Mouse (Mus musculus): ENCODE results near the gene DXBay18. TPM values are rescaled to one million over a fixed set of nuclear protein-coding genes. Genes with fewer than 3 reads are reported as not detected.

The DXBay18 gene
- polyA plus RNA-seq, 1 experiment from 2014 or later = 0.07 TPM

Other genes with a start within 250 kb of the DXBay18 start
- 25.9 and 26.1 TPM in 2 replicates for gene Cetn2, start 231.0 kb downstream of the DXBay18 start, polyA plus RNA-seq (2015; fragmentation: Nextera tagmentation; extraction: Ambion mirVana)
- gene Nsdhl, start 230.9 kb downstream of the DXBay18 start, polyA plus RNA-seq (2015; fragmentation: Nextera tagmentation; extraction: Ambion mirVana) = 10.8 and 11.5 TPM in 2 replicates
- 0.33 and 0.34 TPM in 2 replicates for gene Zfp185, start 162.1 kb downstream of the DXBay18 start, polyA plus RNA-seq (2015; fragmentation: Nextera tagmentation; extraction: Ambion mirVana)
- not detected in 2 replicates for gene Pnma5, start 112.3 kb downstream of the DXBay18 start, polyA plus RNA-seq (2015; fragmentation: Nextera tagmentation; extraction: Ambion mirVana)
- gene Pnma3, start 84.7 kb downstream of the DXBay18 start, polyA plus RNA-seq (2015; fragmentation: Nextera tagmentation; extraction: Ambion mirVana) = not detected in 2 replicates
- gene Xlr4a, start 67.0 kb downstream of the DXBay18 start, polyA plus RNA-seq (2015; fragmentation: Nextera tagmentation; extraction: Ambion mirVana) = 0.55 and 2.1 TPM in 2 replicates
- gene Xlr3a, start 52.4 kb downstream of the DXBay18 start, polyA plus RNA-seq (2015; fragmentation: Nextera tagmentation; extraction: Ambion mirVana) = 0.74 and 4.1 TPM in 2 replicates
- gene Gm14685, start 32.4 kb downstream of the DXBay18 start, polyA plus RNA-seq (2015; fragmentation: Nextera tagmentation; extraction: Ambion mirVana) = 0.09 and 0.21 TPM in 2 replicates
- gene Xlr5b, start 654 bp downstream of the DXBay18 start, polyA plus RNA-seq (2015; fragmentation: Nextera tagmentation; extraction: Ambion mirVana) = not detected in 2 replicates
- not detected in 2 replicates for gene Spin2d, start 27.5 kb upstream of the DXBay18 start, polyA plus RNA-seq (2015; fragmentation: Nextera tagmentation; extraction: Ambion mirVana)
- gene Xlr3b, start 42.8 kb upstream of the DXBay18 start, polyA plus RNA-seq (2015; fragmentation: Nextera tagmentation; extraction: Ambion mirVana) = 0.80 and 2.0 TPM in 2 replicates
- gene Xlr4b, start 64.9 kb upstream of the DXBay18 start, polyA plus RNA-seq (2015; fragmentation: Nextera tagmentation; extraction: Ambion mirVana) = 0.85 and 1.1 TPM in 2 replicates
- 5.6 and 5.7 TPM in 2 replicates for gene F8a, start 78.8 kb upstream of the DXBay18 start, polyA plus RNA-seq (2015; fragmentation: Nextera tagmentation; extraction: Ambion mirVana)
- gene Xlr4c, start 93.7 kb upstream of the DXBay18 start, polyA plus RNA-seq (2015; fragmentation: Nextera tagmentation; extraction: Ambion mirVana) = 0.25 and 0.29 TPM in 2 replicates
- gene Xlr3c, start 115.9 kb upstream of the DXBay18 start, polyA plus RNA-seq (2015; fragmentation: Nextera tagmentation; extraction: Ambion mirVana) = not detected in 2 replicates
- not detected in 2 replicates for gene Xlr5a, start 143.5 kb upstream of the DXBay18 start, polyA plus RNA-seq (2015; fragmentation: Nextera tagmentation; extraction: Ambion mirVana)
- not detected in 2 replicates for gene Xlr5c, start 143.5 kb upstream of the DXBay18 start, polyA plus RNA-seq (2015; fragmentation: Nextera tagmentation; extraction: Ambion mirVana)
- gene Gm45015, start 187.4 kb upstream of the DXBay18 start, polyA plus RNA-seq (2015; fragmentation: Nextera tagmentation; extraction: Ambion mirVana) = not detected in 2 replicates
- 1.7 and 1.8 TPM in 2 replicates for gene Zfp275, start 193.2 kb upstream of the DXBay18 start, polyA plus RNA-seq (2015; fragmentation: Nextera tagmentation; extraction: Ambion mirVana)
- not detected in 2 replicates for gene Gm18336, start 249.3 kb upstream of the DXBay18 start, polyA plus RNA-seq (2015; fragmentation: Nextera tagmentation; extraction: Ambion mirVana)